Mouse (Mus musculus) hindbrain, embryonic 10.5 days (tissue): ENCODE results near the gene Prkcd. TPM values are rescaled to one million over a fixed set of nuclear protein-coding genes. Genes with fewer than 3 reads are reported as not detected.

ENCODE experiments used
- DNase-seq: peaks from one replicate; pipeline ENCODE4 v3.0.0-alpha.2; 2017; ENCODE audit warnings: low spot score
- H3K27ac ChIP-seq: fragments of 300-500 bp; sonication (generic); 2 replicates; pipeline ENCODE4 v1.5.1; 2016; ENCODE audit warnings: mild to moderate bottlenecking, moderate library complexity
- H3K27me3 ChIP-seq: fragments of 300-500 bp; sonication (generic); 2 replicates; pipeline ENCODE4 v1.6.1; 2016; ENCODE audit warnings: mild to moderate bottlenecking; ENCODE audit not compliant: poor library complexity, insufficient read depth, severe bottlenecking
- H3K36me3 ChIP-seq: fragments of 300-500 bp; sonication (generic); 2 replicates; pipeline ENCODE4 v1.6.1; 2016; ENCODE audit warnings: mild to moderate bottlenecking, moderate library complexity
- H3K4me1 ChIP-seq: fragments of 300-500 bp; sonication (generic); replicated peaks from 2 replicates; pipeline ENCODE4 v1.6.1; 2016; ENCODE audit warnings: mild to moderate bottlenecking
- H3K4me3 ChIP-seq: fragments of 300-500 bp; sonication (generic); 2 replicates; pipeline ENCODE4 v1.5.1; 2016; ENCODE audit warnings: mild to moderate bottlenecking, moderate library complexity
- H3K9me3 ChIP-seq: fragments of 300-500 bp; sonication (generic); 2 replicates; pipeline ENCODE4 v1.6.1; 2016; ENCODE audit warnings: mild to moderate bottlenecking, moderate library complexity
- WGBS: fragments of 180-500 bp; shearing (Covaris S2); methylation state at CpG from one replicate; pipeline ENCODE4 v1.1.7; 2016; 5-methylcytosine and 5-hydroxymethylcytosine counted together
- polyA plus RNA-seq: library from polyadenylated mRNA; unstranded; fragments of >200 nt; fragmentation: Nextera tagmentation; extraction: Ambion mirVana; gene quantifications from 2 replicates; pipeline ENCODE4 v1.2.1, GENCODE M21; 2016

Prkcd gene
- polyA plus RNA-seq, 1 experiment from 2014 or later: 35.4 TPM

DNA sequence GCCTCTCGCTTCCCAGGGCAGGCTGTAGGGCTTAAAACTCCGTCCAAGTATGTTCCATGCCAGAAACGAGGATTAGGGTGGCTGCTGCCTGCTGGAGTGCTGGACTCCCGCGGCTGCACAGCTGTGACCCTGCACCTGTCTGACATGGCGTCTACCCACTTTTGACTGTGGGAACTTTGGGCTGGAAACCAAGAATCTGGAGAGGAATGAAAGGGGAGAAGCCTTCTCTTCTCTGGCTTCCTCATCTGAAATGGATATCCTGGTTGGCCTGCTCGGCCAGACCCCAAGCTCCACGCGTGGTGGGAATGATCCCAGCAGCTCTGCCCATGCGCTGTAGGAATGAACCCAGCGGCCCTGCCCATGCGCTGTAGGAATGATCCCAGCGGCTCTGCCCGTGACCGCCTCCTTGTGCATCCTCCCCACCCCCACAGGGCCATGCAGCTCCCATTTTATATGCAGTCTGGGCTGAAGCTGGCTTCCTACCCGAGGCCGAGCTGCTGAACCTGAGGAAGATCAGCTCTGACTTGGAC, 66.6 kb downstream of the Prkcd start:
- H3K9me3 ChIP-seq: no peaks in the 10 kb centered on the region
- no peak overlapping the region for H3K27ac ChIP-seq
- no peaks in the 10 kb centered on the region for H3K4me1 ChIP-seq
- no peak for DNase-seq
- WGBS: 92% methylated on average over 17 of the region's 17 CpGs
- no peak overlapping the region for H3K4me3 ChIP-seq
- peaks cover 97% of the 10 kb centered on the region for H3K36me3 ChIP-seq
- H3K27me3 ChIP-seq: no peaks in the 10 kb centered on the region

DNA sequence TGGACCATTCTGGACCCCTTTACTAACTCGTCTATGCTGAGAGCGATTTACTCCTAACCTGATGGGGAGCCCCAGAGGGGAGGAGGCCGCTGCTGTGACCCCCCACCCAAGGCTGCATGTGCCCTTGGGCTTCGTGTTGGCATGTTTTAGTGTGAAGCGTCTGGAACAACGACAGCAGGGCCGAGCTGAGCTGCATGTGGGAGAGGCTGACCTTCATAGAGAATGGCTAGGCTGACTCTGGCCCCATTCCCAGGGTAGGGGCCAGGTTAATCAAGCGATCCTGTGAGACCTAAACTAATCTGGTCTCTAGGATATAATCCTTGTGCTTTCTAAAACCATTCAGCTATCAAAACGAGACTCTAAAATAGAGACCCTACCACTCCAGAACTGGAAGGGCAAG, 68.3 kb downstream of the Prkcd start:
- no peak overlapping the region for H3K27ac ChIP-seq
- peaks cover 94% of the 10 kb centered on the region for H3K36me3 ChIP-seq

DNA sequence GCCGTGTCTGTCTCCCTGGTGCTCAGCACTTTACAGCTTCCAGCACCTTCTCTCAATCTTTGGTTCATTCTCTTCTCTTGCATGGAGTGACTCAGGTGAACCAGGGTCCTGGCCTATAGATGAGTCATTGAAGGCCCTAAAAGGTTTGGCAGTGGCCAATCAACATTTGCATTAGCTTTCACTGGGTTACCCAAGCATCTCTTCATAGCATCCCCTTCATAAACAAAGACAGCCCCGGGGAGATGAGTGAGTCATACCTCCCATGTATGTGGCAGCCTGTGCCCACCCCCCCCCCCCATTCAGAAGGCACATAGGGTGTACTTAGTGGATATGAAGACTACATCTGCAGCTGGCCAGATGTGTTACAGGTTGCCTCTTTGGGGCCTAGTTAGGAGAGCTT, 69.4 kb downstream of the Prkcd start:
- H3K4me1 ChIP-seq: peaks cover 6% of the 10 kb centered on the region

More for the DNA sequence above, 68.3 kb downstream of the Prkcd start:
- H3K4me1 ChIP-seq: 0 out of 2 replicates have a peak, but pooled peaks cover 5% of the 10 kb centered on the region
- no peak for DNase-seq
- H3K27me3 ChIP-seq: no peaks in the 10 kb centered on the region
- no peaks in the 10 kb centered on the region for H3K9me3 ChIP-seq
- H3K4me3 ChIP-seq: no peak overlapping the region
- WGBS: 88% methylated on average over 9 of the region's 9 CpGs

DNA sequence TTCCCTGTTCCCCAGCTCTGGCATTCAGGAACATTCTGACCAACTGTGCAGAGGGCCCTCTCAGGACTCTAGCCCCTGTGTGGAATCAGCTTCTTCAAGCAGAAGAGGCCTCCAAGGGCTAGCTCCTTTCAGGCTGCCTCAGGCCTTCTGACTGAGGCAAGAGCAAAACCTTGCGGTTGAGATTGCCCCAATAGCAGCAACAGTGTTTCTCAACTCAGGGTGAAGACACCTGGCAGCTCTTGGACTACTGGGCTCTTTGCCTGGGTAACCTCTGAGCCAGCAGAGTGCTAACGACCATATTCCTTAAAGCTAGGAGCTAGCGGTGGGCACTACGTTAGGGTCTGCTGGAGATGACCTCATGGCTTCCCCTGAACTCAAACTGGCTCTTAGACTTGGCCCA, 72.8 kb downstream of the Prkcd start:
- no peaks in the 10 kb centered on the region for H3K9me3 ChIP-seq
- peaks cover 55% of the 10 kb centered on the region for H3K36me3 ChIP-seq
- H3K4me1 ChIP-seq: peaks cover 38% of the 10 kb centered on the region
- no peaks in the 10 kb centered on the region for H3K27me3 ChIP-seq
- 90% methylated on average over 4 of the region's 4 CpGs for whole genome bisulfite sequencing
- DNase-seq: no peak
- H3K4me3 ChIP-seq: no peak overlapping the region
- H3K27ac ChIP-seq: no peak overlapping the region

More for the DNA sequence above, 69.4 kb downstream of the Prkcd start:
- DNase-seq: no peak
- no peaks in the 10 kb centered on the region for H3K27me3 ChIP-seq
- H3K36me3 ChIP-seq: peaks cover 89% of the 10 kb centered on the region
- 93% methylated on average over 2 of the region's 2 CpGs for WGBS
- no peaks in the 10 kb centered on the region for H3K9me3 ChIP-seq
- H3K27ac ChIP-seq: no peak overlapping the region
- no peak overlapping the region for H3K4me3 ChIP-seq

GRCm38 (mm10) chr14:30551981-30552380, 74.0 kb downstream of the Prkcd start:
- Histone ChIP-seq H3K27me3 (no peaks in the 10 kb centered on the region), H3K9me3 (no peaks in the 10 kb centered on the region), H3K4me3 (no peak overlapping the region), H3K27ac (no peak overlapping the region), H3K36me3 (peaks cover 43% of the 10 kb centered on the region), H3K4me1 (peaks cover 45% of the 10 kb centered on the region)
- 88% methylated on average over 2 of the region's 2 CpGs for WGBS
- no peak for DNase-seq

GRCm38 (mm10) chr14:30551509-30551908, 74.5 kb downstream of the Prkcd start:
- H3K4me3 ChIP-seq: peak overlapping the region; percentile 88
- H3K27ac ChIP-seq: 0 out of 2 replicates have a peak overlapping the region, but pooled peaks have one; percentile 10
- no peaks in the 10 kb centered on the region for H3K27me3 ChIP-seq
- 79% methylated on average over 5 of the region's 5 CpGs for WGBS
- H3K9me3 ChIP-seq: no peaks in the 10 kb centered on the region
- peaks cover 38% of the 10 kb centered on the region for H3K36me3 ChIP-seq
- no peak for DNase-seq
- peaks cover 45% of the 10 kb centered on the region for H3K4me1 ChIP-seq

DNA sequence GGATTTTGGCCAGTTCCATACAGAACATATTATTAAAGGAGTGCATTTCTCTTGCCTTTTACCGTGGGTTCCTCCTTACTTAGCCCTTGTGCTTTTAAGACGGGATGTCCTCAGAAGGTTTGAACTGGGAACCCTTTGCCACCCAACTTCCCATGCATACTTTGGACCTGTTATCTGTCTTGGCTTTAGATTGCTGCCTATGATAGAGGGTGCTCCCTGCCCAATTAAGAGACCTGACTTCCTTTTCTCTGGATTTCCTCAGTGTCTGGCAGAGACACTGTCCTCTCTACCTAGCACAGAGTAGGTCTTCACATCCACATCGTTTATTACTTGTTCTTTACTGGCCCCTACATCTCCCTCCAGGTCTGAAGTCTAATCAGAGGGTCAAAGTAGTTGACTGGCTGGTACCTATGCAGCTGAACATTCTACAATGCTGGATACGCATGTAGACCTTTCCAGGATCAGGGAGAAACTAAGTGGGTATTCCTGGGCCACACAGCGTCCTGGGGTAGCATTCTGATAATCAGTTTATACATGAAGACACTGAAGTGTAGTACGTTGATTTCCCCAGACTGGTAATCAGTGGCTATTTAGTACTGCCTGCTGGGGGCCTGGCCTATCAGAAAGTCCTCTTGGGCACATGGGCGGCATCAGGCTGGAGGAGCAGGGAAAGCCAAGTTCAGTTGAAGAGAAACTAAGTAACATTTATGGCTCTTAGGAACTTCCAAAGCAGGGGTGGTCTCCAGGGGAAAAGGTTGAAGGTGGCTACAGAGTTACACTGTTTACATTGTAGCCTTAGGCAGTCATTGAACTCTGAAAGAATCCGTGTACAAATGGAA, 75.6 kb downstream of the Prkcd start:
- peak overlapping the region; percentile 98 for H3K27ac ChIP-seq
- no peak for DNase-seq
- H3K9me3 ChIP-seq: no peaks in the 10 kb centered on the region
- peak overlapping the region; percentile 88 for H3K4me3 ChIP-seq
- H3K36me3 ChIP-seq: peaks cover 27% of the 10 kb centered on the region
- 46% methylated on average over 8 of the region's 8 CpGs for WGBS
- no peaks in the 10 kb centered on the region for H3K27me3 ChIP-seq
- peaks cover 45% of the 10 kb centered on the region for H3K4me1 ChIP-seq

- Histone ChIP-seq H3K4me3 (peak overlapping the region; percentile 88), H3K27ac (peak overlapping the region; percentile 98), H3K27me3 (no peaks in the 10 kb centered on the region), H3K4me1 (peaks cover 45% of the 10 kb centered on the region), H3K36me3 (peaks cover 21% of the 10 kb centered on the region), H3K9me3 (no peaks in the 10 kb centered on the region)
- DNase-seq: no peak
- under 1% methylated on average over 10 of the region's 10 CpGs for WGBS
Observed at GRCm38 (mm10) chr14:30549777-30550149, 76.2 kb downstream of the Prkcd start.

DNA sequence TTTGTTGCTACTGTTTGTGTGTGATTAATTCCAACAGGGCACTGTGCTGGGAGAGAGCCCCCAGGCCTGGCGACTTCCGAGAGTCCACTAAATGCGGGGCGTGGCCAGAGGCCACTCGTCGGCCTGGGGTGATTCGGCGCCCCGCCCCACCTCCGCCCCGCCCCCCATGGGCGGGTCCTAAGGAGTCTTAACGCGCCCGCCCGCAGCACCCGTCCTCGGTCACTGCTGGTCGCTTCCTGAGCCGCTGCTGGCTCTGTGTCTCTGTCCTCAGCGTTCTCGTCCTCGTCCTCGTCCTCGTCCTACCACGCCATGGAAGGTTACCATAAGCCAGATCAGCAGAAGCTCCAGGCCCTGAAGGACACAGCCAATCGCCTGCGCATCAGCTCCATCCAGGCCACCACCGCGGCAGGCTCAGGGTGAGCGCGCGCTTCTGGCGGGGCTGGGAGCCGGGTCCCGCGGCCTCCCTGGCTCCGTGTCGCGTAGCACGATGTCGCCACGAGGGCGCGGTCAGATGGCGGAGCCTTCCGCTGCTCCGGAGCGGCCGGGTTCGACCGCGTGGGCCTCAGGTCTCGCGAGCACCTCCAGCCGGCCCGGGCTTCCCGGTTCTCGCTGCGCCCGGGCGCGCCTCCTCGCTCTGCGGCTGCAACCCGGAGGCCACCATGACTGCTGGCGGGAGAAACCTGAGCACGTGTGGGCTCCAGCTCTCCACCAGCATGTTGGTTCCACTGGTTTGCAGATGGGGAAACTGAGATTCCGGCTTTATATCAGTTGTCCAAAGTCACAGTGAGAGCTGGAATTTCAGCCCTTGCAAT, 76.8 kb downstream of the Prkcd start:
- DNase-seq: peak; percentile 96
- peaks cover 48% of the 10 kb centered on the region for H3K4me1 ChIP-seq
- peak overlapping the region; percentile 98 for H3K27ac ChIP-seq
- H3K27me3 ChIP-seq: no peaks in the 10 kb centered on the region
- peak overlapping the region; percentile 88 for H3K4me3 ChIP-seq
- peaks cover 15% of the 10 kb centered on the region for H3K36me3 ChIP-seq
- WGBS: under 1% methylated on average over 69 of the region's 69 CpGs
- no peaks in the 10 kb centered on the region for H3K9me3 ChIP-seq

DNA sequence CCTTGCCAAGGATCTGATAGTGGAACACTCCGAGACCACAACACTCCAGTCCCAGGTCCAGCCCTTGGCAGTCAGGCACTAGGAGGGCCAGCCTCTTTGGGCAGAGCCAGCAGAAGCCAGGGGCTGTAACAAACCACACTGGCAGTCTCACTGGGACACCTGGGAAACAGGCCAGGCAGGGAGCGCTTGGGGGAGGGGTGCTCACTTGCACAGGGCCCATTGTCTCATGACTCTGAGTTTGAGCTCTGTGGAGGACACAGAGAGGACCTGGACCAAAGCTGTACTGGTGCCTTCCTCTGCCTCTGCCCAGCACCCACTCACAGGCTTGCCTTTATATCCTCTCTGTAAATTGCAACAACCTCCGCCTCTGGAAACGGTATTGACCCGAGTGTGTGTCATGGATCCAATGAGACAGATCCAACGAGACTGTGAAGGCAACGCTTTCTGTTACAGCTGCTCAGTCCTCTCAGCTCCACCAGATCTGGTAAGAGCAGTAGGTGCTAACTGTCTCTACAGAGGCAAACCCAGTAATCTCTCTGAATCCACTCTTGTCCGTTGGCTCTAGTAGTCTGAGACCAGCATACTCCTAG, 77.8 kb downstream of the Prkcd start, which contains the start of gene Tkt:
Tkt (plus strand) TSS at position 229 of the 590 bp plus-strand sequence.
- Histone ChIP-seq H3K36me3 (peaks cover 9% of the 10 kb centered on the region), H3K27me3 (no peaks in the 10 kb centered on the region), H3K4me1 (peaks cover 45% of the 10 kb centered on the region), H3K9me3 (no peaks in the 10 kb centered on the region), H3K4me3 (peak within 1 kb of the TSS; percentile 88), H3K27ac (peak within 1 kb of the TSS; percentile 98)
- WGBS: 33% methylated on average over 8 of the region's 8 CpGs
- DNase-seq: peak; percentile 40
